Mouse (Mus musculus) adrenal gland, postnatal 36 days (tissue): Measurements from ENCODE around the gene Rin2. TPM values are rescaled to one million over a fixed set of nuclear protein-coding genes. Genes with fewer than 3 reads are reported as not detected.
A peak's percentile ranks its signal among the peaks of the same experiment; 100 is the strongest.
"Not testable (repeated sequence)": the region's sequence is repeated elsewhere in the genome, so short reads cannot be mapped to it uniquely, and the experiment has no call there.

ENCODE experiments used
- DNase-seq, 2 experiments: peaks; one replicate each; pipeline ENCODE4 v3.0.0; 2021; ENCODE audit warnings: mixed read lengths in 1 of 2
- microRNA-seq: library from miRNA; unstranded; fragments of <30 nt; microRNA quantifications from one replicate; pipeline ENCODE4 v1.2.0, GENCODE M21; 2021
- total RNA-seq, 2 experiments: library from RNA; stranded (reverse); gene quantifications; 2 replicates each; pipeline ENCODE4 v1.2.3; 2021

The Rin2 gene
- total RNA-seq, 2 experiments from 2014 or later, result 29.3 to 41.4 TPM

- DNase-seq, result not testable (repeated sequence)
Measured at GRCm38 (mm10) chr2:145900318-145900717, 225.3 kb downstream of the Rin2 start.

- DNase-seq, result no peak
Measured at GRCm38 (mm10) chr2:145901861-145902260, 226.8 kb downstream of the Rin2 start, which contains the start of gene Naa20. Gene Naa20 (plus strand): TSS chr2:145902099.

- DNase-seq, result peak; percentile 92 to 93
Measured at GRCm38 (mm10) chr2:145903061-145903901, 228.3 kb downstream of the Rin2 start.

GRCm38 (mm10) chr2:145903983-145904616 lies 229.1 kb downstream of the Rin2 start:
- DNase-seq, result no peak

GRCm38 (mm10) chr2:145905156-145905555 lies 230.1 kb downstream of the Rin2 start:
- DNase-seq, result no peak

- not testable (repeated sequence) for DNase-seq
Measured at GRCm38 (mm10) chr2:145905884-145906283, 230.9 kb downstream of the Rin2 start.

- no peak for DNase-seq
Measured at GRCm38 (mm10) chr2:145920941-145921650, 246.1 kb downstream of the Rin2 start.

- DNase-seq, result peak; percentile 95
Measured at GRCm38 (mm10) chr2:145934339-145935231, 259.6 kb downstream of the Rin2 start, which contains the start of the genes Cfap61 and Crnkl1. Gene Cfap61 (plus strand): TSS chr2:145934784. Gene Crnkl1 (minus strand): TSS chr2:145935014.

GRCm38 (mm10) chr2:145936975-145937374 lies 262.0 kb downstream of the Rin2 start:
- peak; percentile 22 to 23 for DNase-seq

Small RNA genes lying within 50 kb of the gene (microRNA-seq; reads per million reads assigned to microRNA genes)
- not detected for gene Gm25026

Other genes starting within 250 kb of the Rin2 start
- gene Naa20, start 226.9 kb downstream of the Rin2 start, total RNA-seq, result 10 to 100 TPM; 51.3 to 60.0 TPM